Mouse (Mus musculus) brain, embryonic 18.5 days (tissue): ENCODE results near the gene Pdk1.
"Not testable (repeated sequence)": the region's sequence is repeated elsewhere in the genome, so short reads cannot be mapped to it uniquely, and the experiment has no call there.

Experiments
- DNase-seq: peaks from one replicate; pipeline ENCODE4 v3.0.0-alpha.2; 2012; ENCODE audit warnings: low read depth, low spot score

Gene Pdk1

DNA sequence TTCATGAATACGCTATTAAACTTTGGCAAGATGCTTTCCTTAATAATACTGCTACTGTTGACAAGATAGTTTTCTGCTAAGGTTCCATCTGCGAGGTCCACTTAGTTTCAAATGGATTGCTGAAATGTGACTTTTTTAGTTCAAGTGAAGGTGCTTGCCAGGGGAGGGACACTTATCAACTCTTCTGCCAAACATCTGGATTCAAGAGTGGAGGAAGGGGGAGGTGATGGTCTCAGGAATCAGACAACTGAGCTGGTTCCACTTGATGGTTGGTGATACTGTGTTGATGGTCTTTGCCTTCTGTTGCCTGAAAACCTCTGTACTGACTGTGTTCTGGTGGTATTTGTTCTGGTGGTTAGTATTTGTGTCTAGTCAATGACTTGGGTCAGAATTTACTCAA, 1.4 kb downstream of the Pdk1 start:
- DNase-seq = no peak

DNA sequence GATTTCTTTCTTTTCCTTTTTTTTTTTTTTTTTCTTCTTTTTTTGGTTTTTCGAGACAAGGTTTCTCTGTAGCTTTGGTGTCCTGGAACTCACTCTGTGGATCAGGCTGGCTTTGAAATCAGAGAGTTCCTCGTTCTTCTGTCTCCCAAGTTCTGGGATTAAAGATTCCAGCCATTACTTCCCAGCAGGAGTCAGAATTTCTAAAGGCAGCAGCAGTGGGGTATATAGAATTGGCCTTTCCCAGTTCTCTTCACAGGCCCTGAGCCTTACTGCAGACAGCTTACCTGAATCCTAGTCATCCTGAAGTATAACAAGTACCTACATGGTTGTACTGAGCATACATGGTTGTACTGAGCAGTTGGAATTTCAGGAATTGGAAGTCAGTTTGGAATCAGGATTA, 1.8 kb downstream of the Pdk1 start:
- DNase-seq = no peak

DNA sequence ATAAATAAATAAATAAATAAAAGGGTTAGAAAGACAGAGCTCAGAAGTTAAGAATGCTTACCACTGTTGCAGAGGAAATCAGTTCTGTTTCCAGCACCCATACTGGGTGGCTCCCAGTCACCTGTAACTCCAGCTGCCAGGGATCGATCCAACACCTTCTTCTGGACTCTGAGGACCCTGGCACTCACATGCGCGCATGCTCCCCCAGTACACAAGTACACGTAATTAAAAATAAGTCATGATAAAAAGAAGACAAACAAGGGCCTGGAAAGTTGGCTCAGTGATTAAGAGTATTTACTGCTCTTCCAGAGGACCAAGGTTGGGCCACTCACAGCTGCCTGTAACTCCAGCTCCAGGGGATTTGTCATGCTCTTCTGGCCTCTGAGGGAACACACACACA, 4.8 kb downstream of the Pdk1 start:
- no peak for DNase-seq

DNA sequence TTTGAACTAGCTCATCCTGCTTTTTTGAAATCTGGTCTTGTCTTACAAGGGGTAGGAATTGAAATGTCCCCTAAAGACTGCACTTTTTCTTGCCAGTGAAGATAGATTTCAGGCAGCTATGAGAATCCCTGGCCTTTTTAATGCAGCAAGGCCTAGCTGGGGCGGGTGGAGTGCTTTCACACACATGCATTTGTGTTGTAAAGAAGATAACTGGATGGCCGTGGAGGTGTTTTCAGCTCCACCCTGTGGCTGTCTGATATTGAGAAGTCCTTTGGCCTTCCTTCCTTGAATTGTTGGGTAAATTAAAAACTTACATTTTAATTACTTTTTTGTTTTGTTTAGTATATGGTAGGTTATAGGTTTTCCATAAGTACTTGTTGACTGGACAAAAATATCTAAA, 5.4 kb downstream of the Pdk1 start:
- no peak for DNase-seq

DNA sequence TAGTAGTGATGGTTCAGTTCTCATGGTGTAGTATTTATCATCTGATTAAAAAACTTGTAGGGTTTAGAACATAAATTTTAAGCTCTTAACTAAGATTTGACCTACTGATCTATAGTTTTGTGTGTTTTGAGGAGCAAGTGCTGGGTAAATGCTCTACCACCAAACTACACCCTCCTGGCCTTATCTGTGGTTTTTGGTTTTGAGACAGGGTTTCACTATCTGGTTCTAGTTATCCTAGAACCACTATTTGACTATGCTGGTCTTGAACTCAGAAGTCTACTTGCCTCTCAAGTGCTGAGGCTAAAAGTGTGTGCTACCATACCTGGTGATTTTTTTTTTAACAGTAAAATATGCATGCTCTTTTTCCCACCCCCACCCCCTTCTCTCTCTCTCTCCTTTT, 5.9 kb downstream of the Pdk1 start:
- no peak for DNase-seq

DNA sequence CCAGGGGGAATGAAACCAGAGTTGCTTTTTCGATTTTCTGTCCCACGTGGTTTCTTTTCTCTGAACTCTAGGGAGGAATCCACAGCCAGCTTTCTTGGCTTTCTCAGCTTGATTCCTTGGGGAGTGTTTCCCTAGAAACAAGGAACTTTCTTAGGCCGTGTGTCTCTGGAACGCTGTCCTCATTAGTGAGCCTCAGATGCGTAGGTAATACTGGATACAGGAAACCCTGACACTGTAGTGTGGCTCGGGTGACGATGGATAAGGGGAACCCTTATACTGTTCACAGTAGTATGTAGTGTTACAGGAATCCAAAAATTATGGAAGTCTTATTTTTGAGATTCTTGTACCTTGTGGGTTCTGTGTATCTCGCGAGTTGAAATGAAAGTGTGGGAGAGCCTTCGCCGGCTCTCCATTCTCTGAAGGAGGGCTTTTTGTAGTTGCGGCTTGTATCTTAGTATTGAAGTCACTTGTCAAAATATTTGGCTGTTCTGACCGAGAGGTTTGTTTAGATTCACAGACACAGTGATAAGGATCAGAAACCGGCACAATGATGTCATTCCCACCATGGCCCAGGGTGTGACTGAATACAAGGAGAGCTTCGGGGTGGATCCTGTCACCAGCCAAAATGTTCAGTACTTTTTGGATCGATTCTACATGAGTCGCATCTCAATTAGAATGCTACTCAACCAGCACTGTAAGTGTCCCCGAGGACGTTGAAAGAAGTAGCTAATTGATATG, 10.1 kb downstream of the Pdk1 start:
- no peak for DNase-seq

DNA sequence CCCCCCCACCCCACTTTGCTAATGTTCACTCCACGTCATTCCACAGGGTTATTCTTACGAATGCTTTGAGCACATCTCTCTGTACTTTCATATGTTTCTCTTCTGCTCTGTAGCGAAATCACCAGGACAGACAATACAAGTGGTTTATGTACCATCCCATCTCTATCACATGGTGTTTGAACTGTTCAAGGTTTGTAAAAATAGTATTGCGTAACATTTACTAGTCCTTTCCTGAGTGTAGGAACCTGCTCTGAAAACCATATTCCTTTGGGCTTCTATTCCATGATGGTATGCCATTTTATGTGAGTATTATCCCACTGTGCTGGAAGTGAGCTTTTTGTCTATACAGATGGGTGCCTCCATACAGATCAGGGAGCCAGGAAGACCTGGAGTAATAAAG, 14.2 kb downstream of the Pdk1 start:
- no peak for DNase-seq

DNA sequence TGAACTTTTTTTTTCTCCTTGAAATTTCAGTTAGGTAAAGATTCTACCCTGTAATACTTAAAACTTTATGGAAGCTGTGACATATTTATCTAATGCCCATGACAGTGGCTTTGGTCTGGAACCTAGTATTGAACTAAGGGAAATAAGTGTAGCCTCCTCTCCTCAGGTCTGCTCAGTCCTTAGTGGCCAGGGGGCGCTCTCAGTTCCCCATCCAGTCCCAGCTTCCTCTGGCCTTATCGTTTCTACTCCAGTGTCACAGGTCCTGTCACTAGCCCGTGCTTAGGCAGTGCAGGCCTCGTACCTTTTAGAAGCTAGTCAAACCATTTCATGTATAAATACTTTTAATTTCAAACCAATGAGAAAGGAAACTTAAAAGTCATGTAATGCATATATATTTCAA, 15.4 kb downstream of the Pdk1 start:
- no peak for DNase-seq

DNA sequence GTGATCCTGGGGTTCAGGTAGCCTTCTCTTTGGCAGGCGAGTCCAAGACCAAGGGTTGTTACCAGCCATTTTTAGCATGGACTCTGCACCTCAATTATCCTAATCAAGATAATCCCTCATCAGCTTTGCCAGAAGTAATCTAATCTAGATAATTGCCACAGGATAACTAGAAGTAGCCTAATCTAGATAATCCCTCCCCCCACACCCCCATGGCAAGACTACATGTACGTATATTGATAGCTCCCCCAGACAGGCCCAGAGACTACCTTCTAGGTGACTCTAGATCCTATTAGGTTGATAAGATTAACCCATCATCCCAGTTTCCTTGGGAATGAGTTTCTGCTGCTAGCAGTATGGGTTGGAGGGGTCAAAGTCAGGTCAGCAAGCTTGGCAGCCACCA, 18.5 kb downstream of the Pdk1 start:
- DNase-seq = no peak

DNA sequence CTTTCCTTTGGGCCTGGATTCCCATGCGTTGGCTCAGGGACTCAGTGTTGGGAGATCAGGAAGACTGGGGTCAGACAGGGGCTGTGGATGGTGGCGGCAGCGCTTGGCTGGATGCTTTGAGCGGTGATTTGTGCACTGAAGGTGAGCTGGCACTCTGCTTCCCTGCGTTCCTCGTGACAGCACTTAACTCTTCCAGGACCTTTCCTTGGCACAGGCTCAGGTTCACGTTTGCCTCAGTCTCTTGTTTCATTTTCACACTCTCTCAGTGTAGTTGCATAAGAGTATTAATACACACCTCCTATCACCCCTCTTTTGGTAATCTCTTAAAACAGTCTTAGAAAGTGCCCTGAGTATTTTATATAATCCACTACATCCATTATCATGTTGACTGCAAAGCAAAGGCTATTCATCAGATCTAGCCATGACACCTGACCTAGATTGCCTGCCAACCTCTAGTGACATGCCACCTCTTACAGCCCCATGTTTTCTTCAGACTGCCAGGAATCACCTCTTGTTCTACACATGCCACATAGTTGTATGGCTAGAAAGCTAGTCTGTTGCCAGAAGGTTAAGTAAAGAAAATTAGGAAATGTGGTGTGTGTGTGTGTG, 19.8 kb downstream of the Pdk1 start:
- DNase-seq = no peak

DNA sequence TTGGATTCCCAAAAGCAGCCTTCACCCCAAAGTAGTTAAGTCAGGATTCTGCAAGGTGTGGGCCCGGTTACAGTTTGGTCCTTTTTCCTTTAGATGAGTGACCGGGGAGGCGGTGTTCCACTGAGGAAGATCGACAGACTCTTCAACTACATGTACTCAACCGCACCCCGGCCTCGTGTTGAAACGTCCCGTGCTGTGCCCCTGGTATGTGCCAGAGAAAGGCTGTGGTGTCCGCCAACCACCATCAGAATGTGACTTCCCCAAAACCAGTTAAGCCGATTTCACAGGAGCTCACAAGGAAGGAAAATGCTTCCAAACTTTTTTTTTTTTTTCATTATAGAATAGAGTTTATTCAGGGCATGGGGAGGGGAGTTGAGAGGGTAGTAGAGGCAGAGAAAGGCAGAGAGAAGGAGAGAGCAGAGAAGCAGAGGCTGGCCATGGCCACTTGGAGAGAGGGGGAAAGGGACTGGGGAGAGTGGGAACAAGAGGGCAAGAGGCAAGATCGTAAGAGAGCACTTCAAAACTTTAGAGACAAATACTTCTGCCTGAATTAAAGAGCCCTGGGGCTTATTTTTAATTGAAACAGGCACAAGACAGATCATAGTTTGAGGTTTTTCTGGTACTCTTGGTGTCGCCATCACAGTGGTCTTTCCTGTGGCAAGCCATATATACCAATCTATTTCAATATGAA, 22.7 kb downstream of the Pdk1 start:
- DNase-seq = no peak

DNA sequence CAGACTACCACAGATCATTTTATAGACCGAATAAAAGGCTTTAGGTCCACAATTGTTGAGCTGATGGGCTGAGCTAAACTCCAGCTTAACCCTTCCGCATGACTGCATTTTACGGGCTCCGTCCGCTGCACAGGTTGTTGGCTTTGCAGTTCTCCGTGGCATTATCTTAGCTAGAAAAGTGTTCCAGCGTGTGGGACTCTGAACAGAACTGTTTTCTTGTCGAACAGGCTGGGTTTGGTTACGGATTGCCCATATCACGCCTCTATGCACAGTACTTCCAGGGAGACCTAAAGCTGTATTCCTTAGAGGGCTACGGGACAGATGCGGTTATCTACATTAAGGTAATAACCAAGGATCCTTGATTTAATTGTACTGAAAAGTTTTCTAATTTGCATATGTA, 24.4 kb downstream of the Pdk1 start:
- DNase-seq = no peak

DNA sequence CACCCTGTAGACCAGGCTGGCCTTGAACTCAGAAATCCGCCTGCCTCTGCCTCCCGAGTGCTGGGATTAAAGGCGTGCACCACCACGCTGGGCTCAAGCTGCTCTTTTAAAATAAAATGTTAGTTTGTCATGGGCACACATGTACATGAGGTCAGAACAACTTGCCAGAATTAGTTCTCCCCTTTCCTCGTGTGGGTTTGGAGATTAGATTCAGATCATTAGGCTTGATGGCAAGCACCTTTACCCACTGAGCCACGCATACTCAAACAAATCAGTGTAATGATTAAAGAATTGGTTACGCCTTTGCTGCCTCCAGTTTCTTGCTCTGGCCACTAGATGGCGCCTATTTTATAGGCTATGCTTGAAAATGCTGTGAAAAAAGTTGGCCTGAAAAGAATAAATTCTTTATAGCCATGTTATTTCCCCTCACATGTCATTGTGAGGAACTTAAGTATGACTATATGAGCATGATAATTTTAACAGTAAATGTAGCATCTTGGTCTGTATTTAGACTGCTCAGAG, 25.4 kb downstream of the Pdk1 start:
- peak; percentile 14 for DNase-seq

DNA sequence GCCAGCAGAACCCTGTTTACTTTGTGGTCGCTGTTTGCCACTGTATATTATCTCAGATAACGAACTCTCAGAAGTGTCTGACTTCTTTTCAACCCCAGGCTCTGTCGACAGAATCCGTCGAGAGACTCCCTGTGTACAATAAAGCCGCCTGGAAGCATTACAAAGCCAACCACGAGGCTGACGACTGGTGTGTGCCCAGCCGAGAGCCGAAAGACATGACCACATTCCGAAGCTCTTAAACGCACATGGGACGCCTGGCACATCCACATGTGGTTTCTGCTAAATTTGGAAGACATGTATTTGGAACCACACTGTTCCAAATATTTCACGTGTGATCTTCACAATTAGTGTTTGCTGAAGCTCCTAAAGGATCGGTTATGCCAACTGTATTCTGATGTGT, 26.9 kb downstream of the Pdk1 start:
- DNase-seq = no peak

DNA sequence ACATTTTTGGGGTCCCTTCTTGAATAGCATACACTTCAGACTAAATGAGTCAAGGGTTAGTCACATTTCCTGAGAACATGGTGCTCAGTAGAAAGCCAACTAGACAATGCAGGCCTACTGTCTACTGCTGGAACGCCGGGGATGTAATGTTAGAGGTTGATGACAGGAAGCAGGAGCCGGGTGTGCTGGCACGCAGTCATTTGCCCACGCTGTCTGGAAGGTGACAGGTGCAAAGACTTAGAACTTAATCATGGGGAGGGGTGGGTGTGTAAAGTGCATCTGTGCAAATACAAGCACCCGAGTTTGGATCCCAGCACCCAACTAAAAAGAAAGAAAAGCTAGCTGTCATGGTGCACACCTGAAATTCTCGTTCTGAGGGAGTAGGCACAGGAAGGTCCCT, 32.1 kb downstream of the Pdk1 start:
- DNase-seq = no peak

DNA sequence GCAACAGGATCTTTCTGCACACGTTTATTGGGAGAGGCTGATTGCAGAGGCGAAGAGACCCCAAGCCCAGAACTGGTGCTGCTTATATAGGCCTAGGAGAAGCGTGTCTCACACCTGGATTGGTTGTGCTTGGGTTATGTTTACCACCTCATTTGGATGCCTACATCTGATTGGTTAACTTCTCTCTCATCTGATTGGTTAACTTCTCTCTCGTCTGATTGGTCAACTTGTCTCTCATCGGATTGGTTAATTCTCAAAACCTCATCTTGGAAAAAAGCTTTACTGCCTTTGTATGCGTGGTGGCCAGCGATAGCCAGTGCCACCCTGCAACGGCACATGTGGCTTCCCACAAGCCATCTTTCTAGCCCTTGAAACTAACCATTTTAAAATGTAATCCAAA, 33.3 kb downstream of the Pdk1 start:
- not testable (repeated sequence) for DNase-seq

DNA sequence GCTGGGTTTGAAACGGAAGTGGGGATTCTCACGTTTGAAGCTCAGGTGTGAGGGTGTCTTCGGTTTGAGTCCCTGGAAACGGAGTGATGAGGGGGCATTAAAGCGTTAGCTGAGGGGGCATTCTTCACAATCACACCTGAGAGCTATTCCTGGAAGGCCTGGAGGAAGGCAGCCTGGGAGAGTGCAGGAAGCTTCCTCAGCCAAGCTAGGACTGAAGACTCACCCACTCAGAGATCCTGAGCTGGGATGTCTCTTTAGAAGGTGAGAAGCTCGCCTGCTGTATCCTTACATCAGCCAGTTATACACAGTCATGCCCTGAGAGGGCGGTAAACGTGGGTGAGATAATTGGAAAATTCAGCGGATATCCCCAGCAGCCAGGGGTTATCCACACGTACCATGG, 40.9 kb downstream of the Pdk1 start:
- no peak for DNase-seq

DNA sequence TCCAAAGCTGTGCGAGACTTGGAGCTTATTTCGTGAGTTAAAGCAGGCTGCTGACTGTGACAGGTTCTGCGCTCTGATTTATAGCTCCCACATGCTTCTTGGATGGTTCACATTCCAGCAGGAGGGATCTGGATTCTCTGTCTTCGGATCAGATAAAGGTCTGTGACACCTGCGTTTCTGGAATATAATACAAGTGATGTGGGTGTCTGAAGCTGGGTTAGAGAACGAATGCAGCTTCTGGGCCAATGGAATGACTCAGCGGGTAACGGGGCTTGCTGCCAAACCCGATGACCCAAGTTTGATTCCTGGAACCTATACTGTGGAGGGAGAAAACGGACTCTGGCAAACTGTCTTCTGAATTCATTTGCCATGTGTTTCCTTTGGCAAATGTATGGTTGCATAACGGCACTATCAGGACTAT, 46.2 kb downstream of the Pdk1 start:
- no peak for DNase-seq

DNA sequence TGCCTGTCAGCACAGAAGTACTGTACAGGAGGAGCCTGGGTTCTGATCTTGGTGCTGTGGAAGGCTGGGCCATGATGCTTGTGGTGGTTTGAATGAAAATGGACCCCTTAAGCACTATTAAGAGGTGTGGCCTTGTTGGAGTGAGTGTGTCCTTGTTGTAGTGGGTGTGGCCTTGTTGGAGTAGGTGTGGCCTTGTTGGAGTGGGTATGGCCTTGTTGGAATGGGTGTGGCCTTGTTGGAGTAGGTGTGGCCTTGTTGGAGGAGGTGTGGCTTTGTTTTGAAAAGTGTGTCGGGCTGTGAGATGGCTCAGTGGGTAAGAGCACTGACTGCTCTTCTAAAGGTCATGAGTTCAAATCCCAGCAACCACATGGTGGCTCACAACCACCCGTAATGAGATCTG, 51.9 kb downstream of the Pdk1 start:
- not testable (repeated sequence) for DNase-seq

DNA sequence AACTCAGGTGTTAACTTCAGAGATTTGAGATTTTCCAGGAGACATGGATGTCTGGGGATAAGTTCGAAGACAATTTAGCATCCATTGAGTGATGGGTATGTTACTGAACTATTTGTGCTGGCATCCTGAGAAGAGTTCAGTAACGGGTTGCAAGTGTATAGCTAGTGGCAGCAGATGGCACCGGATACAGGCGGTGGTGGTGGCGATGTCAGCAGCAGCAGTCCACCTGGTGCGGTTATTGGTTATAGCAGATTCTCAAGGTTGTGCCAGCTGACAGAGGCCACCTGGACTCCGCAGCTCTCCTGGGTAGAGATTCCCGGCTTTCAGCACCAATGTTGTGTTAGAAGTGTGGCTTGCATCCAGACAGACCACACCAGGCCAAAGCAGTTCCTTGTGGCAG, 61.0 kb downstream of the Pdk1 start:
- no peak for DNase-seq

DNA sequence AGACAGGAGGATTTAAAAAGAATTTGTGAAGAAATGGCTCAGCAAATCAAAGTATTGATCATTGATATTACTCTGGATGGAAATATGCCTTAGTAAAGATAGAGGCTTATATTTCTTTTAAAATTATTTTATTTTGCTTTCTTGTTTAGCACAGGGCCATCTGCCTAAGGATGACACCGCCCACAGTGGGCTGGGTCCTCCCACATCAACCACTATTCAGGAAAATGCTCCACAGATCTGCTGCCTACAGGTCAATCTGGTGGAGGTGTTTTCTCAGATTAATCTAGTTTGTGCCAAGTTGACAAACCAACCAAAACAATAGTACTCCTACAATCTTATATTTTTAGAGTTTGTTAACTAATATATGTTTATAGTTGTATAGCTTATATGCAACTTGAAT, 63.7 kb downstream of the Pdk1 start:
- DNase-seq = no peak

DNA sequence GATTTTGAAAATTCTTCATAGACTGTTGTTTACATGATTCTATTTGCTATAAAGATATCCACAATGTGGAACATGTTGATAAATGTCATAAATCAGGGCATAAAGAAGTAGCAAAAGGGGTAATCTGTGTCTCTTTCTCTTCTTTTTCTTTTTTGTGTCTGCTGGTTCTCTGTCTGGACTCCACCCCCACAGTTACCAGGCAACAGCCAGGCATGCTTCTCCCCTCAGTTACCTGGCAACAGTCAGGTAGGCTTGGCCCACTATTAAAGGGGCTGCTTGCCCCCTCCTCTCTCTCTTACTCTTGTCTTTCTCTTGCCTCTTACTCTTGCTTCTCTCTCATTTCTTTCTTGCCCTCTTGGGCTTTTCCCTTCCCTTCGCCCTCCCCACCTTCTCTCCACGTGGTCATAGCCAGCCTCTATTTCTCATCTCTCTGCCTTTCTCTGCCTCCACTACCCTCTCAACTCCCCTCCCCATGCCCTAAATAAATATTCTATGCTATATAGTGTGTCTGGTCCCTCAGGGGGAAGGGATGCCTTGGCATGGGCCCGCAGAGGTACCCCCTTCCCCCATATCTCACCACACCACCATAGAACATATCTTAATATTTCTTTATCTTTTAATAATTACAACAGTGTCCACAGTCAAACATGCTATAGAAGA, 64.8 kb downstream of the Pdk1 start:
- DNase-seq = no peak
